Mouse (Mus musculus) small intestine, adult 2 months (tissue): ENCODE measurements around the gene Trpm4.

Experiments
- CTCF ChIP-seq: fragments of 200-500 bp; IDR thresholded peaks from 2 replicates; pipeline ENCODE4 v1.5.1; 2012; ENCODE audit warnings: low read depth, mild to moderate bottlenecking, control low read depth, inconsistent platforms, low read length, moderate library complexity, mixed read lengths; ENCODE audit not compliant: insufficient replicate concordance, insufficient read length; ENCODE audit errors: extremely low read depth
- POLR2A ChIP-seq: fragments of 200-500 bp; IDR thresholded peaks from 2 replicates; pipeline ENCODE4 v1.6.1; 2012; ENCODE audit warnings: low read depth, mild to moderate bottlenecking, control low read depth, inconsistent platforms, low read length, moderate library complexity

GRCm38 (mm10) chr7:45263006-45263607 is 70.5 kb downstream of the Trpm4 start:
- TF ChIP-seq CTCF: no peak
- no peak for TF ChIP-seq POLR2A
